23 mouse cellular contexts compared by ENCODE assay signal in genomic region chr2:84066785-84067526, GRCm38 (mm10).
DNase-seq lines count a peak whose midpoint lies in the region; ATAC-seq and TF ChIP-seq lines count a peak whose summit lies in the region.
"Had no signal": no experiment of that assay in that cellular context is flagged by ENCODE, and none has a peak within 500 bp of the region (broad histone marks: within the 10 kb centered on the region; RNA-seq: fewer than 3 reads in every experiment).

No protein-coding gene starts in this region.

- TF ChIP-seq CTCF in G1E (IDR thresholded peaks at IDR 0.05; ENCODE audit: low read depth, low read length) = no peak

- H3K4me1 ChIP-seq in midbrain, embryonic 11.5 days (ENCODE audit: control insufficient read depth, insufficient read depth, low read length) = no peaks in the 10 kb centered on the region
- no peaks in the 10 kb centered on the region for H3K4me1 ChIP-seq in midbrain, embryonic 15.5 days
- H3K4me1 ChIP-seq in G1E (ENCODE audit: insufficient read depth, low read depth, low read length) = peaks cover 5% of the 10 kb centered on the region; the same call in 1 of the 2 replicates
- H3K4me1 ChIP-seq: embryonic facial prominence, embryonic 10.5 days; forebrain, embryonic 10.5 days; heart, embryonic 12.5 days; hindbrain, embryonic 10.5 days had no signal

- no peaks in the 10 kb centered on the region for H3K36me3 ChIP-seq in midbrain, embryonic 11.5 days (ENCODE audit: control insufficient read depth, insufficient read depth, low read length)
- H3K36me3 ChIP-seq in midbrain, embryonic 15.5 days (replicated peaks) = no peaks in the 10 kb centered on the region
- H3K36me3 ChIP-seq in G1E (replicated peaks) = no peaks in the 10 kb centered on the region
- H3K36me3 ChIP-seq: embryonic facial prominence, embryonic 10.5 days; forebrain, embryonic 10.5 days; heart, embryonic 12.5 days; hindbrain, embryonic 10.5 days had no signal

- H3K27me3 ChIP-seq in midbrain, embryonic 11.5 days (ENCODE audit: control insufficient read depth, insufficient read depth, low read length) = no peaks in the 10 kb centered on the region
- no peaks in the 10 kb centered on the region for H3K27me3 ChIP-seq in midbrain, embryonic 15.5 days (replicated peaks)
- H3K27me3 ChIP-seq in G1E (ENCODE audit: insufficient read depth, low read length) = no peaks in the 10 kb centered on the region
- H3K27me3 ChIP-seq: heart, embryonic 12.5 days had no signal

- H3K4me2 ChIP-seq in midbrain, embryonic 11.5 days = no peak overlapping the region
- no peak overlapping the region for H3K4me2 ChIP-seq in midbrain, embryonic 15.5 days
- H3K4me2 ChIP-seq: heart, embryonic 12.5 days; hindbrain, embryonic 14.5 days had no signal

- H3K9ac ChIP-seq in midbrain, embryonic 11.5 days (ENCODE audit: low read length) = no peak overlapping the region
- no peak overlapping the region for H3K9ac ChIP-seq in midbrain, embryonic 15.5 days
- H3K9ac ChIP-seq: heart, embryonic 12.5 days; hindbrain, embryonic 14.5 days had no signal

- H3K9me3 ChIP-seq in midbrain, embryonic 11.5 days (ENCODE audit: control insufficient read depth, low read length) = no peaks in the 10 kb centered on the region
- H3K9me3 ChIP-seq in midbrain, embryonic 15.5 days = no peaks in the 10 kb centered on the region
- H3K9me3 ChIP-seq in G1E (replicated peaks) = no peaks in the 10 kb centered on the region
- H3K9me3 ChIP-seq: embryonic facial prominence, embryonic 10.5 days; forebrain, embryonic 10.5 days; heart, embryonic 12.5 days; hindbrain, embryonic 10.5 days had no signal

- DNase-seq in midbrain, embryonic 11.5 days (ENCODE audit: low spot score, missing footprints) = peak; percentile 82
- DNase-seq in A20 (ENCODE audit: low read depth, low spot score) (peak; percentile 33), G1E (ENCODE audit: low spot score) (no peak)
- peak; percentile 21 for DNase-seq in induced T-regulatory cell, adult 2 months (ENCODE audit: low read depth)
- no peak for DNase-seq in frontal cortex, adult 2 months (ENCODE audit: extremely low spot score in 1 of 2, low spot score in 1 of 2)
- no peak for DNase-seq in natural killer cell, adult 2 months (ENCODE audit: low spot score in 2 of 2)
- DNase-seq: adrenal gland, adult 2 months; adrenal gland, postnatal 25 days; cerebellum, adult 2 months; cerebellum, postnatal 10 days; gastrocnemius, postnatal 14 days; heart, adult 2 months; kidney, adult 8-10 months had no signal

- 59% methylated on average over 6 of the region's 6 CpGs for WGBS in midbrain, embryonic 11.5 days
- 61% methylated on average over 6 of the region's 6 CpGs for WGBS in midbrain, embryonic 15.5 days

- ATAC-seq in midbrain, embryonic 11.5 days (ENCODE audit: low FRiP score) = no peak
- no peak for ATAC-seq in midbrain, embryonic 15.5 days (replicated peaks)
- peak; percentile 55; the same call in 1 of the 2 replicates for ATAC-seq in G1E (ENCODE audit: extremely low read depth, insufficient number of reproducible peaks, low FRiP score, poor library complexity, severe bottlenecking)
- ATAC-seq in erythroblast, adult 5-6 weeks (replicated peaks; ENCODE audit: low FRiP score, poor library complexity, severe bottlenecking) = no peak
- ATAC-seq: forebrain, embryonic 16.5 days; intestine, postnatal 0 days had no signal

- no peak overlapping the region for H3K27ac ChIP-seq in midbrain, embryonic 11.5 days (ENCODE audit: low read depth, low read length)
- no peak overlapping the region for H3K27ac ChIP-seq in midbrain, embryonic 15.5 days
- H3K27ac ChIP-seq: embryonic facial prominence, embryonic 10.5 days; forebrain, embryonic 10.5 days; heart, adult 2 months; hindbrain, embryonic 10.5 days; hindbrain, embryonic 14.5 days had no signal

- H3K4me3 ChIP-seq in midbrain, embryonic 11.5 days (ENCODE audit: low read depth, low read length) = no peak overlapping the region
- H3K4me3 ChIP-seq in midbrain, embryonic 15.5 days = no peak overlapping the region
- H3K4me3 ChIP-seq in G1E (ENCODE audit: low read depth, low read length) = no peak overlapping the region
- H3K4me3 ChIP-seq: embryonic facial prominence, embryonic 10.5 days; erythroblast, embryonic 14.5 days; forebrain, embryonic 10.5 days; heart, adult 2 months; heart, embryonic 12.5 days; hindbrain, embryonic 10.5 days had no signal

Comparison
In these comparisons a context has a peak if more than half of its experiments do, and no peak if none do; other contexts are left out.
1. DNase-seq: peak in midbrain, embryonic 11.5 days (single experiment), A20 (single experiment) and induced T-regulatory cell, adult 2 months (single experiment); none in G1E (single experiment), frontal cortex, adult 2 months (0 of 2) and natural killer cell, adult 2 months (0 of 2).